Mouse (Mus musculus): ENCODE measurements at regions not wholly inside any gene's neighbourhood (a gene's known extent, or its start where the extent isn't known, plus 50 kb on each side); places are given as distances from the start of the nearest gene placed in this dataset.
A peak's percentile ranks its signal among the peaks of the same experiment; 100 is the strongest.

- no peak for DNase-seq (ENCODE audit: low read depth, low spot score)
These were observed 112.0 kb upstream of the Paqr3 start for GRCm38 (mm10) chr5:97223238-97223857.

GRCm38 (mm10) chr5:97222489-97223237, 111.3 kb upstream of the Paqr3 start:
- DNase-seq (ENCODE audit: low read depth, low spot score) = peak; percentile 41

- peak; percentile 21 for DNase-seq (ENCODE audit: low read depth, low spot score)
These were observed 107.3 kb upstream of the Paqr3 start for GRCm38 (mm10) chr5:97218712-97219111.

- no peak for DNase-seq (ENCODE audit: low read depth, low spot score)
These were observed 94.2 kb upstream of the Paqr3 start for GRCm38 (mm10) chr5:97205606-97206005.

GRCm38 (mm10) chr5:97204337-97204736, 92.9 kb upstream of the Paqr3 start:
- no peak for DNase-seq (ENCODE audit: low read depth, low spot score)

- DNase-seq (ENCODE audit: low read depth, low spot score) = no peak
These were observed 92.2 kb upstream of the Paqr3 start for GRCm38 (mm10) chr5:97203646-97204045.

- DNase-seq (ENCODE audit: low read depth, low spot score) = peak; percentile 49
These were observed 91.2 kb upstream of the Paqr3 start for GRCm38 (mm10) chr5:97202557-97202956.

GRCm38 (mm10) chr5:97200655-97201054, 89.3 kb upstream of the Paqr3 start:
- peak; percentile 66 for DNase-seq (ENCODE audit: low read depth, low spot score)

- DNase-seq (ENCODE audit: low read depth, low spot score) = peak; percentile 58
These were observed 83.9 kb upstream of the Paqr3 start for GRCm38 (mm10) chr5:97195281-97195660.

- DNase-seq (ENCODE audit: low read depth, low spot score) = peak; percentile 20
These were observed 83.4 kb upstream of the Paqr3 start for GRCm38 (mm10) chr5:97194656-97195280.

- no peak for DNase-seq (ENCODE audit: low read depth, low spot score)
These were observed 81.3 kb upstream of the Paqr3 start for GRCm38 (mm10) chr5:97192656-97193055.

GRCm38 (mm10) chr5:97190695-97191094, 79.3 kb upstream of the Paqr3 start:
- DNase-seq (ENCODE audit: low read depth, low spot score) = no peak

GRCm38 (mm10) chr5:97184512-97184911, 73.1 kb upstream of the Paqr3 start:
- no peak for DNase-seq (ENCODE audit: low read depth, low spot score)

GRCm38 (mm10) chr5:97181249-97181648, 69.9 kb upstream of the Paqr3 start:
- peak; percentile 26 for DNase-seq (ENCODE audit: low read depth, low spot score)

GRCm38 (mm10) chr5:97174446-97174845, 63.0 kb upstream of the Paqr3 start:
- no peak for DNase-seq (ENCODE audit: low read depth, low spot score)

- peak; percentile 34 for DNase-seq (ENCODE audit: low read depth, low spot score)
These were observed 56.2 kb upstream of the Paqr3 start for GRCm38 (mm10) chr5:97167401-97168249.

- peak; percentile 1 for DNase-seq (ENCODE audit: low read depth, low spot score)
These were observed 54.9 kb upstream of the Paqr3 start for GRCm38 (mm10) chr5:97166128-97166883.
